Mouse (Mus musculus) stomach, embryonic 14.5 days (tissue): ENCODE measurements around the gene Fbxl18. TPM values are rescaled to one million over a fixed set of nuclear protein-coding genes. Genes with fewer than 3 reads are reported as not detected.

Source experiments
- ATAC-seq: fragments of 200-750 bp; cut with Nextera tagmentation; 2 replicates; pipeline ENCODE4 v1.8.0; 2017; ENCODE audit warnings: low read depth, moderate TSS enrichment; ENCODE audit not compliant: insufficient number of reproducible peaks, insufficient read depth, low FRiP score
- H3K27ac ChIP-seq: fragments of 300-500 bp; sonication (generic); 2 replicates; pipeline ENCODE4 v1.5.1; 2014; ENCODE audit warnings: mild to moderate bottlenecking, low read length, moderate library complexity, mixed read lengths
- H3K27me3 ChIP-seq: fragments of 300-500 bp; sonication (generic); 2 replicates; pipeline ENCODE4 v1.6.1; 2014; ENCODE audit warnings: low read length, control low read depth, mixed read lengths; ENCODE audit not compliant: control insufficient read depth, insufficient read depth
- H3K36me3 ChIP-seq: fragments of 300-500 bp; sonication (generic); 2 replicates; pipeline ENCODE4 v1.6.1; 2014; ENCODE audit warnings: mild to moderate bottlenecking, control low read depth, low read length, moderate library complexity, mixed read lengths; ENCODE audit not compliant: control insufficient read depth, insufficient read depth
- H3K4me1 ChIP-seq: fragments of 300-500 bp; sonication (generic); 2 replicates; pipeline ENCODE4 v1.6.1; 2014; ENCODE audit warnings: low read length, control low read depth, mixed read lengths; ENCODE audit not compliant: control insufficient read depth, insufficient read depth
- H3K4me2 ChIP-seq: fragments of 300-500 bp; sonication (generic); replicated peaks from 2 replicates; pipeline ENCODE4 v1.6.1; 2014; ENCODE audit warnings: low read depth, low read length, control low read depth
- H3K4me3 ChIP-seq: fragments of 300-500 bp; sonication (generic); 2 replicates; pipeline ENCODE4 v1.5.1; 2014; ENCODE audit warnings: low read depth, low read length, control low read depth
- H3K9ac ChIP-seq: fragments of 300-500 bp; sonication (generic); replicated peaks from 2 replicates; pipeline ENCODE4 v1.6.1; 2014; ENCODE audit warnings: low read depth, mild to moderate bottlenecking, control low read depth, low read length, moderate library complexity, mixed read lengths
- H3K9me3 ChIP-seq: fragments of 300-500 bp; sonication (generic); 2 replicates; pipeline ENCODE4 v1.6.1; 2016; ENCODE audit warnings: low read depth, low read length, control low read depth; ENCODE audit not compliant: control insufficient read depth
- WGBS: fragments of 180-500 bp; shearing (Covaris S2); extraction: QIAGEN DNeasy Blood & Tissue Kit; methylation state at CpG from one replicate; pipeline ENCODE4 v1.1.7; 2014; 5-methylcytosine and 5-hydroxymethylcytosine counted together
- polyA plus RNA-seq: library from polyadenylated mRNA; unstranded; fragments of >200 nt; fragmentation: Nextera tagmentation; extraction: Ambion mirVana; gene quantifications from 2 replicates; pipeline ENCODE4 v1.2.1, GENCODE M21; 2014

The Fbxl18 gene
- polyA plus RNA-seq: 9.1 and 10.5 TPM in 2 replicates

DNA sequence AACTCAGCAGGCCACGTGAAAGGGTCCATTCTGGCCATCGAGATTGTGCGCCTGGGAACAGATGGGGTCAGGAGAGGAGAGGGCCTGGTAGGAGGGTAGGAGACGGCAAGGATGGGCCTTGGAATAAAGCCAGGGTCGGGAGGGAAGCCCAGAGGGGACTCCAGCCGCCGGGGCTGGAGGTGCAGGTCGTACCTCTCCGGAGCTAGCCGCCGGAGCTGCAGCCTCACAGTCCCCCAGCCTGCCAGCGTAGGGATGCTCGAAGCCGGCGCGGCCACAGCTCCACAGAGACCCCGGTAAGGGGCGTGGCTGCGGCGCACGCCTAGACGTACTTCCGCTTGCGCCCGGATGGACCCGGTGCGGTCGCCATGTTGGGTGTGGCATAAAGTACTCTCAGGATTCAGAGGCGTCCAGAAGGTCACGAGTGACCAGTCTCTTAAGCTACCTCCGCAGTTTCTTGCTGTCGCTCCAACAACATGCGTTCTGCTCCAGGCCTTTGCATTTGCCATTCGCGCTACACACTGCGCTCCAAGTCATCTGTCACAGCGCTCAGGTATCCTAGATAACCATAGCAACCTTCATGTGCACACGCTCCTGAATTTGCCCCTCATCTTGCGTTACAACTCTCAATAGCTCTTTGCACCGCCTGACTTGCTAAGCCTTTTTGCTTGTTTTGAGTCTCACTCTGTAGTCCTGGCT is at the start of gene Fbxl18:
Gene Fbxl18, minus strand, starts transcription at position 504 of the 696 bp plus-strand sequence.
- Histone ChIP-seq H3K27me3 (no peaks in the 10 kb centered on the region), H3K4me2 (peak within 1 kb of the TSS; percentile 91), H3K4me1 (peaks cover 6% of the 10 kb centered on the region; the same call in 1 of the 2 replicates), H3K9me3 (no peaks in the 10 kb centered on the region), H3K9ac (peak within 1 kb of the TSS; percentile 81), H3K4me3 (peak within 1 kb of the TSS; percentile 79), H3K36me3 (peaks cover 7% of the 10 kb centered on the region), H3K27ac (peak within 1 kb of the TSS; percentile 48; the same call in 1 of the 2 replicates)
- ATAC-seq: peak; percentile 94
- under 1% methylated on average over 40 of the region's 40 CpGs for WGBS

GRCm38 (mm10) chr5:142940393-142940792 is 45.2 kb upstream of the Fbxl18 start:
- no peaks in the 10 kb centered on the region for H3K36me3 ChIP-seq
- H3K27ac ChIP-seq: no peak overlapping the region
- no peak for ATAC-seq
- no peak overlapping the region for H3K9ac ChIP-seq
- H3K4me3 ChIP-seq: no peak overlapping the region
- H3K9me3 ChIP-seq: no peaks in the 10 kb centered on the region
- H3K4me2 ChIP-seq: no peak overlapping the region
- no peaks in the 10 kb centered on the region for H3K4me1 ChIP-seq
- 68% methylated on average over 2 of the region's 2 CpGs for WGBS
- no peaks in the 10 kb centered on the region for H3K27me3 ChIP-seq

DNA sequence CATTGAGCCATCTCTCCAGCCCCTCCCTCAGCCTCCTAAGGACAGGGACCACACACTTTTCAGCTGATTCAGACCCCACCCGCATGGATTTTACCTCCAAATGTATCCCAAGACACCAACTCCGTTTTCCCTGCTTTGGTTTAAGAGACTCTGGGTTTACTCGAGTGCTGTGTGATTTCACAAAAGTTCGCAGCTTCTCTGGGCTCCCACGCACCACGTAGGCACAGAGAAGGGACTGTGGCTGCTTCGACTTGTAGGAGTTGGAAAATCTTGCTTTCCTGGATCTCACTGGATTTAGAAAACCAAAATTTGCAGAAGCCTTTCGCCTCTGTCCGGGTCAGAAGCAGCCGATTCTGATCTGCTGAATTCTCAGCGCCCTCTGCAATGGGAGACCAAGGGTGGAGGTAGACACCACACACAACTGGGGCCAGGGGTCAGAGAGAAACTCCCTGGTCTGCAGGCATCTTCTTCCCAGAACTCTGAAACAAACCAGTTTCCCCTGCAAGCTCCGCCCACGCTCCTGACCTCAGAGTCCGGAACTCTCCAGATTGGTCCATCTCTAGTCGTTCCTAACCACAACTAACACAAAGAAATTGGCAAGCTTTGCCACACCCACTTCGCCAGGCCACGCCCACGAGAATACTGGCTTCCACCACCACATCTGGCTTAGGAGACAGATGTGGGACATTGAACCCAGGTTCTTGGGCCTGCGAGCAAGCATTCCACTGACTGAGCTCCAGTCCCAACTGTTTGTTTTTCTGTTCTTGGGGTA is 42.9 kb upstream of the Fbxl18 start:
- H3K36me3 ChIP-seq: no peaks in the 10 kb centered on the region
- no peaks in the 10 kb centered on the region for H3K4me1 ChIP-seq
- 32% methylated on average over 19 of the region's 19 CpGs for WGBS
- no peaks in the 10 kb centered on the region for H3K9me3 ChIP-seq
- H3K9ac ChIP-seq: no peak overlapping the region
- H3K4me3 ChIP-seq: no peak overlapping the region
- no peaks in the 10 kb centered on the region for H3K27me3 ChIP-seq
- H3K27ac ChIP-seq: 0 out of 2 replicates have a peak overlapping the region, but pooled peaks have one; percentile 21
- H3K4me2 ChIP-seq: 0 out of 2 replicates have a peak overlapping the region, but pooled peaks have one; percentile 4
- no peak for ATAC-seq

- Histone ChIP-seq H3K36me3 (no peaks in the 10 kb centered on the region), H3K4me1 (no peaks in the 10 kb centered on the region; the same call in 1 of the 2 replicates), H3K4me3 (0 out of 2 replicates have a peak overlapping the region, but pooled peaks have one; percentile 3), H3K27me3 (no peaks in the 10 kb centered on the region), H3K4me2 (peak overlapping the region; percentile 29), H3K9me3 (no peaks in the 10 kb centered on the region), H3K27ac (no peak overlapping the region; the same call in 1 of the 2 replicates), H3K9ac (peak overlapping the region; percentile 30; the same call in 1 of the 2 replicates)
- WGBS: 3% methylated on average over 17 of the region's 17 CpGs
- peak; percentile 43; the same call in 1 of the 2 replicates for ATAC-seq
Measured at GRCm38 (mm10) chr5:142936336-142936719, 41.1 kb upstream of the Fbxl18 start.

- peak; percentile 12; the same call in 1 of the 2 replicates for ATAC-seq
- H3K9me3 ChIP-seq: no peaks in the 10 kb centered on the region
- no peaks in the 10 kb centered on the region; the same call in 1 of the 2 replicates for H3K4me1 ChIP-seq
- 21% methylated on average over 13 of the region's 13 CpGs for WGBS
- no peak overlapping the region; the same call in 1 of the 2 replicates for H3K27ac ChIP-seq
- peak overlapping the region; percentile 30; the same call in 1 of the 2 replicates for H3K9ac ChIP-seq
- H3K4me2 ChIP-seq: peak overlapping the region; percentile 29
- 0 out of 2 replicates have a peak overlapping the region, but pooled peaks have one; percentile 3 for H3K4me3 ChIP-seq
- H3K27me3 ChIP-seq: no peaks in the 10 kb centered on the region
- no peaks in the 10 kb centered on the region for H3K36me3 ChIP-seq
Measured at GRCm38 (mm10) chr5:142935642-142936335, 40.6 kb upstream of the Fbxl18 start.

DNA sequence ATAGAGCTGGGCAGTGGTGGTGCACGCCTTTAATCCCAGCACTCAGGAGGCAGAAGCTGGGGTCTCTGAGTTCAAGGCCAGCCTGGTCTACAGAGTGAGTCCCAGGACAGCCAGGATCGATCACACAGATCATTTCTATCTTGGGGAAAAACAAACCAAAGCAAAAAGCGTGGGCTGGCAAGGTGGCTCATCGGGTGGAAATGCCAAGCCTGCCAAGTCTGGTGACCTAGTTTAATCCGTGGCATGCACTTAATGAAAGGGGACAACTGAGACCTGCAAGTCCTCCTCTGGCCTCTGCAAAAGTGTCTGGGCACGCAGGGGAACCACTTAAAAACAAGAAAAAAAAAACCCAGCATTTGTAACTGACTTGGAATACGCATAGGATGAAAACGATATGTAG is 37.5 kb upstream of the Fbxl18 start:
- 0 out of 2 replicates have a peak, but pooled peaks have one; percentile 2 for ATAC-seq
- Histone ChIP-seq H3K4me2 (no peak overlapping the region), H3K4me3 (no peak overlapping the region), H3K36me3 (no peaks in the 10 kb centered on the region), H3K4me1 (peaks cover 2% of the 10 kb centered on the region; the same call in 1 of the 2 replicates), H3K27me3 (no peaks in the 10 kb centered on the region), H3K27ac (no peak overlapping the region), H3K9me3 (no peaks in the 10 kb centered on the region), H3K9ac (no peak overlapping the region)
- WGBS: 73% methylated on average over 8 of the region's 8 CpGs

DNA sequence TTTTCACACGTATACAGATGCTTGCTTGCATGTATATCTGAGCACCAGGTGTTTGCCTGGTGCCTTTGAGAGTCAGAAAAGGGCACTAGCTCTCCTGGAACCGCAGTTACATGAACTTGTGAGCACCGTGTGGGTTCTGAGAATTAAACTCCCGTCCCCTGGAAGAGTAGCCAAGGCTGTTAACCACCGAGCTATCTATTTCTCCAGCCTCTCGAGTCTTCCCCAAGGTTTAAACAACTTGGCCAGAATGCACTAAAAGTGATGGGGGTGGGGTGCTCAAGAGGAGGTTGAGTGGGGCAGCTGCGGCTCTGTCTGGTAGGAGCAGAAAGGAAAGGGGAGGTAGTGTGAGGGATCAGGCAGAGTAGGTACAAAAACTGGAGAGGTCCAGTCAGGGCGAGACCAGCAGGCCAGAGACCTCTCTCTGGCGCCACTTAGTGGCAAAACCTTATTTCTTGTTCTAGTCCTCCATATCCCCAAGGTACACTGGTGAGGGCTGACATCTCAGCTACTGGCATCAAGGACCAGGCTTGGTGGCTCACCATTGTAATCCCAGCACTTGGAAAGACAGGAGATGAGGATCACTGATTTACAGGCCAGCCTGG is 37.0 kb upstream of the Fbxl18 start:
- Histone ChIP-seq H3K27ac (0 out of 2 replicates have a peak overlapping the region, but pooled peaks have one; percentile 27), H3K36me3 (no peaks in the 10 kb centered on the region), H3K9ac (no peak overlapping the region), H3K4me1 (peaks cover 2% of the 10 kb centered on the region; the same call in 1 of the 2 replicates), H3K4me2 (peak overlapping the region; percentile 29), H3K27me3 (no peaks in the 10 kb centered on the region), H3K4me3 (no peak overlapping the region), H3K9me3 (no peaks in the 10 kb centered on the region)
- 0 out of 2 replicates have a peak, but pooled peaks have one; percentile 17 for ATAC-seq
- 20% methylated on average over 9 of the region's 9 CpGs for WGBS
